ENCODE assay signal across 20 mouse cellular contexts in genomic region chr2:76434224-76434623, GRCm38 (mm10). TPM values are rescaled to one million over a fixed set of nuclear protein-coding genes. Genes with fewer than 3 reads are reported as not detected.
DNase-seq lines count a peak whose midpoint lies in the region; ATAC-seq and TF ChIP-seq lines count a peak whose summit lies in the region.
"Had no signal": no experiment of that assay in that cellular context is flagged by ENCODE, and none has a peak within 500 bp of the region (broad histone marks: within the 10 kb centered on the region; RNA-seq: fewer than 3 reads in every experiment).

No protein-coding gene starts in this region.

- H3K9ac ChIP-seq in heart, embryonic 11.5 days (ENCODE audit: low read depth, low read length): no peak overlapping the region
- H3K9ac ChIP-seq in kidney, embryonic 15.5 days: no peak overlapping the region
- H3K9ac ChIP-seq: heart, embryonic 13.5 days; hindbrain, embryonic 14.5 days; limb, embryonic 15.5 days; liver, embryonic 15.5 days; neural tube, embryonic 13.5 days had no signal

- no peaks in the 10 kb centered on the region for H3K4me1 ChIP-seq in heart, embryonic 11.5 days (ENCODE audit: control insufficient read depth, insufficient read depth, low read length)
- H3K4me1 ChIP-seq in kidney, embryonic 15.5 days: peaks cover 19% of the 10 kb centered on the region; the same call in 1 of the 2 replicates
- peaks cover 8% of the 10 kb centered on the region for H3K4me1 ChIP-seq in cerebellum, adult 2 months (ENCODE audit: control insufficient read depth, insufficient read depth, low read length)
- H3K4me1 ChIP-seq: heart, embryonic 13.5 days; limb, embryonic 15.5 days; liver, embryonic 15.5 days; megakaryocyte, embryonic 14.5 days had no signal

- no peak for TF ChIP-seq CTCF in cerebellum, adult 2 months (IDR thresholded peaks at IDR 0.05; ENCODE audit: borderline replicate concordance, insufficient read depth, low read depth, low read length)

- no peak overlapping the region for H3K4me3 ChIP-seq in heart, embryonic 11.5 days (ENCODE audit: low read depth, low read length)
- H3K4me3 ChIP-seq in kidney, embryonic 15.5 days (replicated peaks): no peak overlapping the region
- H3K4me3 ChIP-seq in cerebellum, adult 2 months (replicated peaks; ENCODE audit: insufficient read depth, low read depth, low read length): no peak overlapping the region
- H3K4me3 ChIP-seq: heart, embryonic 13.5 days; limb, embryonic 15.5 days; liver, embryonic 15.5 days; megakaryocyte, embryonic 14.5 days; neural tube, embryonic 13.5 days had no signal

- no peak for ATAC-seq in heart, embryonic 11.5 days (replicated peaks; ENCODE audit: insufficient number of reproducible peaks, low FRiP score, low TSS enrichment)
- 0 out of 2 replicates have a peak, but pooled peaks have one; percentile 59 for ATAC-seq in kidney, embryonic 15.5 days (replicated peaks; ENCODE audit: low FRiP score)
- ATAC-seq: CD4-positive, CD25-positive, alpha-beta regulatory T cell, adult 4 months had no signal

- no peak for TF ChIP-seq POLR2A in cerebellum, adult 2 months (IDR thresholded peaks at IDR 0.05; ENCODE audit: borderline replicate concordance, insufficient read depth, low read length)

- no peaks in the 10 kb centered on the region for H3K9me3 ChIP-seq in heart, embryonic 11.5 days (replicated peaks; ENCODE audit: control insufficient read depth, low read length)
- H3K9me3 ChIP-seq in kidney, embryonic 15.5 days (replicated peaks): no peaks in the 10 kb centered on the region
- H3K9me3 ChIP-seq: heart, embryonic 13.5 days; limb, embryonic 15.5 days; liver, embryonic 15.5 days; megakaryocyte, embryonic 14.5 days; neural tube, embryonic 13.5 days had no signal

- no peak overlapping the region for H3K4me2 ChIP-seq in heart, embryonic 11.5 days
- no peak overlapping the region for H3K4me2 ChIP-seq in kidney, embryonic 15.5 days
- H3K4me2 ChIP-seq: heart, embryonic 13.5 days; hindbrain, embryonic 14.5 days; limb, embryonic 15.5 days; liver, embryonic 15.5 days; neural tube, embryonic 13.5 days had no signal

- no peak overlapping the region for H3K27ac ChIP-seq in heart, embryonic 11.5 days (ENCODE audit: low read depth, low read length)
- H3K27ac ChIP-seq in kidney, embryonic 15.5 days: no peak overlapping the region
- H3K27ac ChIP-seq in cerebellum, adult 2 months (ENCODE audit: insufficient read depth, low read length): no peak overlapping the region
- H3K27ac ChIP-seq: heart, embryonic 13.5 days; hindbrain, embryonic 14.5 days; limb, embryonic 15.5 days; liver, embryonic 15.5 days; neural tube, embryonic 13.5 days had no signal

- H3K36me3 ChIP-seq in heart, embryonic 11.5 days (ENCODE audit: control insufficient read depth, insufficient read depth, low read length): no peaks in the 10 kb centered on the region
- H3K36me3 ChIP-seq in kidney, embryonic 15.5 days: no peaks in the 10 kb centered on the region
- H3K36me3 ChIP-seq: heart, embryonic 13.5 days; limb, embryonic 15.5 days; liver, embryonic 15.5 days; neural tube, embryonic 13.5 days had no signal

- no peaks in the 10 kb centered on the region for H3K27me3 ChIP-seq in heart, embryonic 11.5 days (ENCODE audit: control insufficient read depth, insufficient read depth, low read length)
- H3K27me3 ChIP-seq in kidney, embryonic 15.5 days: no peaks in the 10 kb centered on the region
- H3K27me3 ChIP-seq in cerebellum, adult 2 months (ENCODE audit: control insufficient read depth, insufficient read depth, low read length): no peaks in the 10 kb centered on the region
- H3K27me3 ChIP-seq: heart, embryonic 13.5 days; limb, embryonic 15.5 days; liver, embryonic 15.5 days; megakaryocyte, embryonic 14.5 days; neural tube, embryonic 13.5 days had no signal

- 72% methylated on average over 7 of the region's 7 CpGs for WGBS in heart, embryonic 11.5 days (ENCODE audit: insufficient replicate concordance)
- 46% methylated on average over 7 of the region's 7 CpGs for WGBS in kidney, embryonic 15.5 days
- 22% methylated on average over 7 of the region's 7 CpGs for WGBS in cerebellum, adult 2 months

- DNase-seq in heart, adult 11 months: peak; percentile 46
- DNase-seq in kidney, postnatal 4 days: peak; percentile 64 to 73
- peak; percentile 51 for DNase-seq in lung, postnatal 36 days
- no peak for DNase-seq in adipocyte (ENCODE audit: low spot score)
- no peak for DNase-seq in cerebellum, adult 2 months
- no peak for DNase-seq in layer of hippocampus, adult 11-12 months (ENCODE audit: low spot score)
- DNase-seq: adrenal gland, postnatal 36 days; cerebellum, adult 11-12 months; layer of hippocampus, postnatal 36 days; midbrain, embryonic 14.5 days; thymus, postnatal 4 days had no signal

RNA-seq across cellular contexts. Expression of gene Osbpl6, which starts 27.9 kb away (rescaled TPM):
- polyA plus RNA-seq in heart, embryonic 11.5 days (2014; fragmentation: Nextera tagmentation; extraction: Ambion mirVana): 5.9 TPM in 2 replicates
- polyA plus RNA-seq in kidney, embryonic 15.5 days (2015; fragmentation: Nextera tagmentation; extraction: Ambion mirVana): 18.3 and 20.1 TPM in 2 replicates
- 40.8 and 42.1 TPM in 2 replicates for polyA plus RNA-seq in cerebellum, adult 2 months (2012; rRNA removed)

Comparison
In these comparisons a context has a peak if more than half of its experiments do, and no peak if none do; other contexts are left out.
1. DNase-seq: peak in heart, adult 11 months (single experiment), kidney, postnatal 4 days (2 of 2) and lung, postnatal 36 days (single experiment); none in adipocyte (single experiment), cerebellum, adult 2 months (0 of 2) and layer of hippocampus, adult 11-12 months (single experiment).